Mouse (Mus musculus) MEL (cell line): ENCODE results near the gene Gm17268. TPM values are rescaled to one million over a fixed set of nuclear protein-coding genes. Genes with fewer than 3 reads are reported as not detected.

Experiments used
- DNase-seq: peaks from one replicate; pipeline ENCODE4 v3.0.0; 2011; ENCODE audit warnings: low read depth, low spot score
- H3K27ac ChIP-seq: 2 replicates; pipeline ENCODE4 v1.5.1; 2012; ENCODE audit warnings: low read depth, mild to moderate bottlenecking, control low read depth, low read length, moderate library complexity; ENCODE audit not compliant: control insufficient read depth
- H3K27me3 ChIP-seq, 2 experiments: fragments of 150-350 bp in 1 of 2; sonication (generic) in 1 of 2; 2 replicates each; pipeline ENCODE4 v1.6.1; 2012; ENCODE audit warnings: low read length in 2 of 2, mild to moderate bottlenecking in 2 of 2, improper control_type of control experiment in 1 of 2, moderate library complexity in 1 of 2; ENCODE audit not compliant: insufficient read depth in 2 of 2, control insufficient read depth in 1 of 2
- H3K36me3 ChIP-seq, 2 experiments: 2 replicates each; pipeline ENCODE4 v1.6.1; 2012 to 2014; ENCODE audit warnings: low read length in 2 of 2, improper control_type of control experiment in 1 of 2, inconsistent platforms in 1 of 2, mild to moderate bottlenecking in 1 of 2; ENCODE audit not compliant: insufficient read depth in 2 of 2, control insufficient read depth in 1 of 2
- H3K4me1 ChIP-seq, 2 experiments: fragments of 150-350 bp in 1 of 2; sonication (generic) in 1 of 2; 2 replicates each; pipeline ENCODE4 v1.6.1; 2012; ENCODE audit warnings: low read length in 2 of 2, improper control_type of control experiment in 1 of 2, mild to moderate bottlenecking in 1 of 2; ENCODE audit not compliant: insufficient read depth in 2 of 2, control insufficient read depth in 1 of 2
- H3K4me3 ChIP-seq, 2 experiments: fragments of 150-350 bp in 1 of 2; sonication (generic) in 1 of 2; 2 replicates each; pipeline ENCODE4 v1.5.1; 2012; ENCODE audit warnings: low read depth in 2 of 2, low read length in 2 of 2, mild to moderate bottlenecking in 2 of 2, moderate library complexity in 2 of 2, control low read depth in 1 of 2, improper control_type of control experiment in 1 of 2; ENCODE audit not compliant: control insufficient read depth in 1 of 2, insufficient read depth in 1 of 2
- H3K79me2 ChIP-seq: 2 replicates; pipeline ENCODE4 v1.6.1; 2012; ENCODE audit warnings: mild to moderate bottlenecking, low read length, moderate library complexity; ENCODE audit not compliant: control insufficient read depth, poor library complexity, insufficient read depth
- H3K9ac ChIP-seq: 2 replicates; pipeline ENCODE4 v1.6.1; 2012; ENCODE audit warnings: low read depth, mild to moderate bottlenecking, control low read depth, low read length, moderate library complexity; ENCODE audit not compliant: control insufficient read depth, poor library complexity, severe bottlenecking
- H3K9me3 ChIP-seq: fragments of 150-350 bp; sonication (generic); replicated peaks from 2 replicates; pipeline ENCODE4 v1.6.1; 2012; ENCODE audit warnings: mild to moderate bottlenecking, low read length, improper control_type of control experiment, moderate library complexity; ENCODE audit not compliant: insufficient read depth
- BHLHE40 ChIP-seq: IDR thresholded peaks from 2 replicates; pipeline ENCODE4 v1.6.1; 2012; ENCODE audit warnings: low read depth, mild to moderate bottlenecking, inconsistent platforms, low read length, improper control_type of control experiment, borderline replicate concordance
- CHD1 ChIP-seq: IDR thresholded peaks from 2 replicates; pipeline ENCODE4 v1.6.1; 2012; ENCODE audit warnings: low read depth, mild to moderate bottlenecking, inconsistent platforms, low read length, improper control_type of control experiment
- CHD2 ChIP-seq: IDR thresholded peaks from 2 replicates; pipeline ENCODE4 v1.6.1; 2011; ENCODE audit warnings: low read length, improper control_type of control experiment
- ELF1 ChIP-seq: IDR thresholded peaks from 2 replicates; pipeline ENCODE4 v1.6.1; 2014; ENCODE audit warnings: low read depth, mild to moderate bottlenecking, inconsistent platforms, low read length, improper control_type of control experiment, moderate library complexity
- EP300 ChIP-seq, 2 experiments: IDR thresholded peaks; 2 replicates each; pipeline ENCODE4 v1.6.1; 2011; ENCODE audit warnings: improper control_type of control experiment in 2 of 2, low read length in 2 of 2, low read depth in 1 of 2, mild to moderate bottlenecking in 1 of 2
- ETS1 ChIP-seq: IDR thresholded peaks from 2 replicates; pipeline ENCODE4 v1.6.1; 2012; ENCODE audit warnings: low read depth, mild to moderate bottlenecking, inconsistent platforms, low read length, improper control_type of control experiment, moderate library complexity
- GABPA ChIP-seq: IDR thresholded peaks from 2 replicates; pipeline ENCODE4 v1.6.1; 2012; ENCODE audit warnings: low read depth, mild to moderate bottlenecking, inconsistent platforms, low read length, improper control_type of control experiment, moderate library complexity
- GATA1 ChIP-seq: IDR thresholded peaks from 2 replicates; pipeline ENCODE4 v1.6.1; 2011; ENCODE audit warnings: low read depth, low read length, improper control_type of control experiment
- MAFK ChIP-seq: IDR thresholded peaks from 2 replicates; pipeline ENCODE4 v1.6.1; 2011; ENCODE audit warnings: low read depth, mild to moderate bottlenecking, low read length, improper control_type of control experiment, borderline replicate concordance
- MAX ChIP-seq: IDR thresholded peaks from 2 replicates; pipeline ENCODE4 v1.6.1; 2011; ENCODE audit warnings: low read length, improper control_type of control experiment
- MAZ ChIP-seq: IDR thresholded peaks from 2 replicates; pipeline ENCODE4 v1.6.1; 2012; ENCODE audit warnings: low read depth, mild to moderate bottlenecking, inconsistent platforms, low read length, improper control_type of control experiment
- MYB ChIP-seq: IDR thresholded peaks from 2 replicates; pipeline ENCODE4 v1.6.1; 2011; ENCODE audit warnings: mild to moderate bottlenecking, low read depth, low read length, improper control_type of control experiment
- POLR2A ChIP-seq, 2 experiments: IDR thresholded peaks; 2 replicates each; pipeline ENCODE4 v1.6.1; 2011 to 2012; ENCODE audit warnings: low read length in 2 of 2, mild to moderate bottlenecking in 2 of 2, control low read depth in 1 of 2, improper control_type of control experiment in 1 of 2, low read depth in 1 of 2, moderate library complexity in 1 of 2; ENCODE audit not compliant: control insufficient read depth in 1 of 2, insufficient read depth in 1 of 2, poor library complexity in 1 of 2
- RAD21 ChIP-seq: IDR thresholded peaks from 2 replicates; pipeline ENCODE4 v1.6.1; 2011; ENCODE audit warnings: mild to moderate bottlenecking, low read depth, low read length, improper control_type of control experiment
- ZC3H11A ChIP-seq: IDR thresholded peaks from 2 replicates; pipeline ENCODE4 v1.6.1; 2012; ENCODE audit warnings: low read depth, mild to moderate bottlenecking, inconsistent platforms, low read length, improper control_type of control experiment
- ZKSCAN1 ChIP-seq: IDR thresholded peaks from 2 replicates; pipeline ENCODE4 v1.6.1; 2012; ENCODE audit warnings: low read depth, mild to moderate bottlenecking, inconsistent platforms, low read length, improper control_type of control experiment, moderate library complexity
- ZNF384 ChIP-seq: IDR thresholded peaks from 2 replicates; pipeline ENCODE4 v1.6.1; 2012; ENCODE audit warnings: low read depth, mild to moderate bottlenecking, inconsistent platforms, low read length, improper control_type of control experiment
- polyA plus RNA-seq, 2 experiments: library from polyadenylated mRNA; stranded (reverse) in 1 of 2; unstranded in 1 of 2; fragments of >175 nt in 1 of 2; fragments of >200 nt in 1 of 2; gene quantifications; 2 replicates each; pipeline versions ENCODE4 v1.2.1 to v1.2.4; 2012; ENCODE audit warnings: low replicate concordance in 2 of 2, low read depth in 1 of 2; ENCODE audit not compliant: insufficient read length in 2 of 2, insufficient read depth in 1 of 2, missing spikeins in 1 of 2
- total RNA-seq: library from RNA; depleted of rRNA; stranded (reverse); fragments of 300-350 nt; gene quantifications from 2 replicates; pipeline ENCODE4 v1.2.3, GENCODE M21; 2012

Gm17268 gene
- total and polyA plus RNA-seq, 3 experiments: not detected

DNA sequence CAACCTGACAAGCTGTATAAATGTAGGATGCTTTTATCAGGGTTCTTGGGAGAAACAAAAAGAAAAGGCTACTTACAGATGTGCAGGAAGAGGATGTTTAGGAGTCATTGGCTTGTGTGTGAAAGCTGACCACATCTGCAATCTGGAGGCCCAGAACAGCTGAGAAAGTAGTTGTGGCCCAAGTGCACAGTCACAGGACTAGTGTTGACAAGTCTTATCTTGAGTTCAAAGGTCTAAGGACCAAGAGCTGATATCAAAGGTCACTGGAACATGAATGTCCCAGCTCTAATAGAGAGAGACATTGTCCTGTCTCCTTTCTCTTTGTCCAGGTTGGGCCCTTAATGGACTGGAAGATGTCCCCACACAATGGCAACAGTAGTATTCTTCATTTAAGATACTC is 18.6 kb downstream of the Gm17268 start:
- TF ChIP-seq GATA1 (no peak), CHD2 (no peak), MYB (no peak), EP300 (IDR thresholded peaks at IDR 0.05; ENCODE audit: low read depth in 1 of 2, low read length in 2 of 2) (no peak), POLR2A (IDR thresholded peaks at IDR 0.05; ENCODE audit: control insufficient read depth in 1 of 2, insufficient read depth in 1 of 2, low read depth in 1 of 2, low read length in 2 of 2, poor library complexity in 1 of 2) (no peak), MAX (no peak), CHD1 (no peak), MAFK (no peak)
- Histone ChIP-seq H3K36me3 (no peaks in the 10 kb centered on the region), H3K27me3 (no peaks in the 10 kb centered on the region), H3K9me3 (no peaks in the 10 kb centered on the region), H3K4me3 (no peak overlapping the region), H3K27ac (no peak overlapping the region), H3K9ac (no peak overlapping the region), H3K79me2 (no peaks in the 10 kb centered on the region), H3K4me1 (no peaks in the 10 kb centered on the region)
- DNase-seq: no peak

DNA sequence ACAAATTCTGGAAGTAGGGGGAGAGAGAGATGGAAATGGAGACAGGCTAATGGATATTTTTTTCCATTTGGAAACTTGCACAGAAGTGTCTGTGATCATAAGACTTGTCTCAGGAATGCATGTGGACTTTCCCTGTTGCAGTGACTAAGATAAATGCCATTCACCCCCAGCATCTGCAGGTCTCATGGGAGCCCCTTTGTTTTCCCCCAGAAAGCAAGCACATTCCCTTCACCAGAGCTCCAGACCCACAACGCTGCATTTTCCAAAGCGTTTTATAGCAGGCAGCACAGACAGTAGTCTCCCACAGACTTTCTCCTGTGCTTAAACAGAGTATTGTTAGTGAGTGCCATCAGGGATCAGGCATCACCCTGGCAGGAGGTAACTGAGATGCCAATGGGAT is 19.0 kb downstream of the Gm17268 start:
- no peaks in the 10 kb centered on the region for H3K4me1 ChIP-seq
- DNase-seq: no peak
- no peaks in the 10 kb centered on the region for H3K27me3 ChIP-seq
- no peak overlapping the region for H3K27ac ChIP-seq
- H3K36me3 ChIP-seq: no peaks in the 10 kb centered on the region
- no peak for TF ChIP-seq ZC3H11A
- TF ChIP-seq GABPA: no peak
- TF ChIP-seq BHLHE40: no peak
- no peak for TF ChIP-seq CHD1
- TF ChIP-seq ETS1: no peak
- H3K9ac ChIP-seq: no peak overlapping the region
- no peaks in the 10 kb centered on the region for H3K79me2 ChIP-seq
- H3K4me3 ChIP-seq: no peak overlapping the region
- H3K9me3 ChIP-seq: no peaks in the 10 kb centered on the region

DNA sequence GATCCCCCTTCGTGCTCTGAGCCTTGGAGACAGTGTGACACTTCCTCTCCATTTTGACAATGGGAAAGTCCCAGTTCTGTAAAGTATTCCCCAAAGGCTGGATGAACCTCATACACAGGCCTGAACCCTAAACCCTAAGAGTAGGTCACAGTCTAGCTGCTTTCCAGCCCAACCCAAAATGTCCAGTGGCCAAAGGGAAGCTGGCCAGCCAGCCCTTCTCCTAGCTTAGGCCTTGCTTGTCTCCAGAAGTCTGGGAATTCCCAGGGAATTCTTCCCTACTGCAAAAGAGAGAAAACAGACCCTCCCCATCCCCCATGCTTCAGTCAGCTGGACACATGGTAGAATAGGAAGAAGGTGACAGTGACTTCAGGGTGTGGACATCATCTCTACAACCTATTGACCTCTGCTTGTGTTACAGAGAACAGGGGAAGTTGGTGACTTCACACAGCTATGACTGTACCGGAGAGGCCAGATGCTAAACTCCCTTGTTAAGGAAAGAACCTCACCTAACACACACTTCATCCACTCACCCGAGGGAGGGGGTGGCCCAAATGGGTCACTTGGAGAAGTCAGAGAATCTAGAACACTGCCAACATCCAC is 22.1 kb downstream of the Gm17268 start:
- H3K4me3 ChIP-seq: no peak overlapping the region
- no peaks in the 10 kb centered on the region for H3K27me3 ChIP-seq
- no peak for DNase-seq
- no peaks in the 10 kb centered on the region for H3K36me3 ChIP-seq
- H3K4me1 ChIP-seq: no peaks in the 10 kb centered on the region
- H3K9ac ChIP-seq: no peak overlapping the region
- no peaks in the 10 kb centered on the region for H3K79me2 ChIP-seq
- TF ChIP-seq ELF1 (no peak), MAZ (no peak), ETS1 (no peak), RAD21 (no peak), ZNF384 (no peak), ZKSCAN1 (no peak)
- H3K27ac ChIP-seq: no peak overlapping the region
- no peaks in the 10 kb centered on the region for H3K9me3 ChIP-seq
